Mouse (Mus musculus) ES-E14 (cell line): ENCODE results near the gene Kiss1r. TPM values are rescaled to one million over a fixed set of nuclear protein-coding genes. Genes with fewer than 3 reads are reported as not detected.
"Not testable (repeated sequence)": the region's sequence is repeated elsewhere in the genome, so short reads cannot be mapped to it uniquely, and the experiment has no call there.

Experiments used
- DNase-seq: peaks from one replicate; pipeline ENCODE4 v3.0.0-alpha.2; 2013; ENCODE audit warnings: low read depth, low spot score
- H3K27ac ChIP-seq: 2 replicates; pipeline ENCODE4 v1.5.1; 2012; ENCODE audit warnings: low read depth, mild to moderate bottlenecking, low read length, moderate library complexity, mixed read lengths; ENCODE audit not compliant: poor library complexity, insufficient read depth, severe bottlenecking
- H3K36me3 ChIP-seq: 2 replicates; pipeline ENCODE4 v1.6.1; 2012; ENCODE audit warnings: mild to moderate bottlenecking, low read length, moderate library complexity, mixed read lengths; ENCODE audit not compliant: control insufficient read depth, poor library complexity, insufficient read depth, severe bottlenecking
- H3K4me1 ChIP-seq, 2 experiments: fragments of 150-350 bp in 1 of 2; sonication (generic) in 1 of 2; 2 replicates each; pipeline ENCODE4 v1.6.1; 2012; ENCODE audit warnings: low read length in 2 of 2, mild to moderate bottlenecking in 1 of 2, mixed read lengths in 1 of 2; ENCODE audit not compliant: control insufficient read depth in 2 of 2, insufficient read depth in 2 of 2, poor library complexity in 1 of 2
- H3K4me3 ChIP-seq, 2 experiments: fragments of 150-350 bp in 1 of 2; sonication (generic) in 1 of 2; 2 replicates each; pipeline ENCODE4 v1.5.1; 2012; ENCODE audit warnings: low read length in 2 of 2, low read depth in 1 of 2, mild to moderate bottlenecking in 1 of 2, mixed read lengths in 1 of 2; ENCODE audit not compliant: insufficient read depth in 1 of 2, poor library complexity in 1 of 2, severe bottlenecking in 1 of 2
- H3K9ac ChIP-seq: 2 replicates; pipeline ENCODE4 v1.6.1; 2012; ENCODE audit warnings: low read depth, mild to moderate bottlenecking, low read length, mixed read lengths; ENCODE audit not compliant: poor library complexity, insufficient read depth, severe bottlenecking
- H3K9me3 ChIP-seq: fragments of 150-350 bp; sonication (generic); 2 replicates; pipeline ENCODE4 v1.6.1; 2012; ENCODE audit warnings: low read depth, mild to moderate bottlenecking, low read length; ENCODE audit not compliant: control insufficient read depth, insufficient read depth
- CHD2 ChIP-seq: IDR thresholded peaks from 2 replicates; pipeline ENCODE4 v1.6.1; 2014; ENCODE audit warnings: mild to moderate bottlenecking, low read depth, low read length, inconsistent platforms
- HCFC1 ChIP-seq: IDR thresholded peaks from 2 replicates; pipeline ENCODE4 v1.6.1; 2012; ENCODE audit warnings: low read length, inconsistent platforms, borderline replicate concordance; ENCODE audit not compliant: insufficient read depth
- MAFK ChIP-seq: IDR thresholded peaks from 2 replicates; pipeline ENCODE4 v1.6.1; 2014; ENCODE audit warnings: mild to moderate bottlenecking, low read depth, low read length, inconsistent platforms; ENCODE audit not compliant: insufficient read depth
- ZC3H11A ChIP-seq: IDR thresholded peaks from 2 replicates; pipeline ENCODE4 v1.6.1; 2012; ENCODE audit warnings: low read depth, mild to moderate bottlenecking, inconsistent platforms, low read length, borderline replicate concordance
- ZNF384 ChIP-seq: IDR thresholded peaks from 2 replicates; pipeline ENCODE4 v1.6.1; 2012; ENCODE audit warnings: low read depth, low read length, inconsistent platforms
- in situ Hi-C, 2 experiments: fragments of 600-800 bp; cut with MboI; formaldehyde crosslinking; loops; one replicate each; pipeline ENCODE4 v1.15.1; 2025; ENCODE audit warnings: low sequenced_read_pairs in 2 of 2, inconsistent platforms in 1 of 2; ENCODE audit not compliant: unreplicated experiment in 2 of 2
- total RNA-seq: library from RNA; depleted of rRNA; stranded (reverse); fragments of 300-350 nt; gene quantifications from 2 replicates; pipeline ENCODE4 v1.2.3, GENCODE M21; 2012

Kiss1r gene
- total RNA-seq, 1 experiment: 0.85 TPM

DNA sequence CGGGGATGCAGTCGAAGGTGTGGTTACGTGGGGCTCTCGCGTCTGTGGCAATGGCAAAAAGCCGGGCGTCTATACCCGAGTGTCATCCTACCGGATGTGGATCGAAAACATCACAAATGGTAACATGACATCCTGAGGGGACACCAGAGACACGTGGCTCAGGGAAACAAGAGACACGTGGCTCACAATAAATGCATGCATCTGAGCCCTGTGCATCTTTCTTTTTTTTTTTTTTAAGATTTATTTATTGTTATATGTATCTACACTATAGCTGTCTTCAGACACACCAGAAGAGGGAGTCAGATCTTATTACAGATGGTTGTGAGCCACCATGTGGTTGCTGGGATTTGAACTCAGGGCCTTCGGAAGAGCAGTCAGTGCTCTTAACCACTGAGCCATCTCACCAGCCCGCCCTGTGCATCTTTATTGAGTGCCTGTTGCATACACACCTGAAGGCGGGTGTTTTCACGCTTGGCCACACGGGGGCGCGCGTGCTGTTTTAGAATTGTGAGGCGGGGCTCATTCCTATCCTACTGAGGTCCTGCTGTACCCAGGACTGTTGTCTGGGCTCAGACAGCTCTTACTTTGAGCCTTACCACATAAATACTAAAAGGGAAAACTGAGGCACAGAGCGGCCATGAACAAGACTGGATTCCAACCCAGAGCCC, 24.2 kb upstream of the Kiss1r start:
- H3K9me3 ChIP-seq, H3K36me3 ChIP-seq, H3K4me1 ChIP-seq, H3K9ac ChIP-seq, in situ Hi-C loops, H3K4me3 ChIP-seq, H3K27ac ChIP-seq: not testable (repeated sequence)
- DNase-seq: peak; percentile 86
- peak; percentile 22; the same call in 1 of the 2 replicates for TF ChIP-seq ZNF384
- TF ChIP-seq ZC3H11A: peak; percentile 48; the same call in 1 of the 2 replicates

DNA sequence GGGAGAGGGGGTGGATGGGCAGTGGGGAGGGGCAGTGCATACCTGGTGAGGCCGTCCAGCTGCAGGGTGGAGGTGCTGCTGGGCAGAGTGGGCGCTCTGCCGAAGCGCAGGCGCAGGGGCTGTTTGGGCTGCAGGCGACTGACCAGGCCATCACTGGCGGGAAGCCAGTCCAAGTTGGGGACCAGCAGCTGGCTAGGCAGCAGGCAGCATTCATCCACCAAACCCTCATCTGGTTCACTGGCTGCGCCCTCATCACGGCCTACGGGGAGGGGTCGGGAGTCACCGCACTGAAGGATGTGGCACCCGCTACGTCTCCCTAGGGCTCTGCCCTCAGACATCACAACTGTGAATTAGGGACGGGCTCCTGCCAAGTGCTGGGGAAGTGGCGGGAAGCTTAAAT, 20.5 kb upstream of the Kiss1r start:
- TF ChIP-seq ZC3H11A (no peak), MAFK (no peak), HCFC1 (no peak), ZNF384 (no peak), CHD2 (no peak)
- Histone ChIP-seq H3K9ac (no peak overlapping the region), H3K4me1 (peaks cover 1 to 14% of the 10 kb centered on the region in 2 experiments; a peak in 1 of 4 replicates), H3K4me3 (no peak overlapping the region), H3K27ac (no peak overlapping the region), H3K36me3 (peaks cover 4% of the 10 kb centered on the region; the same call in 1 of the 2 replicates), H3K9me3 (no peaks in the 10 kb centered on the region)
- in situ Hi-C loops: no loop called here
- DNase-seq: no peak

DNA sequence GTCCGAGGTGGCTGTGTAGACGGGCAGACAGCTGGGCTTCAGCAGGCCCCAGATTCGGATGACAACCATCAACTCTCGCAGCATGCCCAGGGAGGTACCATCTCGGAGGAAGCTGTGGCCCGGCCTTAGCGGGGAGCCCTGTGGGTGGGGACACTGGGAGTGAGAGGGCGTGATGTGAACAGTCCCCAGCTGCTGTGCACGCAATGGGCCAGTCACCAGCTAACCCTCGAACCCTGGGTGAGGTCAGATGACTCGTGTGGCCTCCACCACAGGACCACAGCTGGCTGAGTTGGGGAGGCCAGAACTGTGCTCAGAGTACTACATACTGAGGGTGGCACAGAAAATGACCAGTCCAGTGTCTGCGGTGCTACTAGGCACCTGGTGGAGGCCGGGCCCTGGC, 20.0 kb upstream of the Kiss1r start:
- Histone ChIP-seq H3K4me1 (peaks cover 1 to 14% of the 10 kb centered on the region in 2 experiments; a peak in 1 of 4 replicates), H3K27ac (no peak overlapping the region), H3K4me3 (no peak overlapping the region), H3K9ac (no peak overlapping the region), H3K9me3 (no peaks in the 10 kb centered on the region), H3K36me3 (peaks cover 4% of the 10 kb centered on the region; the same call in 1 of the 2 replicates)
- DNase-seq: no peak
- TF ChIP-seq ZNF384: no peak
- TF ChIP-seq HCFC1: no peak
- no peak for TF ChIP-seq CHD2
- no peak for TF ChIP-seq MAFK
- no peak for TF ChIP-seq ZC3H11A
- in situ Hi-C loops: no loop called here

DNA sequence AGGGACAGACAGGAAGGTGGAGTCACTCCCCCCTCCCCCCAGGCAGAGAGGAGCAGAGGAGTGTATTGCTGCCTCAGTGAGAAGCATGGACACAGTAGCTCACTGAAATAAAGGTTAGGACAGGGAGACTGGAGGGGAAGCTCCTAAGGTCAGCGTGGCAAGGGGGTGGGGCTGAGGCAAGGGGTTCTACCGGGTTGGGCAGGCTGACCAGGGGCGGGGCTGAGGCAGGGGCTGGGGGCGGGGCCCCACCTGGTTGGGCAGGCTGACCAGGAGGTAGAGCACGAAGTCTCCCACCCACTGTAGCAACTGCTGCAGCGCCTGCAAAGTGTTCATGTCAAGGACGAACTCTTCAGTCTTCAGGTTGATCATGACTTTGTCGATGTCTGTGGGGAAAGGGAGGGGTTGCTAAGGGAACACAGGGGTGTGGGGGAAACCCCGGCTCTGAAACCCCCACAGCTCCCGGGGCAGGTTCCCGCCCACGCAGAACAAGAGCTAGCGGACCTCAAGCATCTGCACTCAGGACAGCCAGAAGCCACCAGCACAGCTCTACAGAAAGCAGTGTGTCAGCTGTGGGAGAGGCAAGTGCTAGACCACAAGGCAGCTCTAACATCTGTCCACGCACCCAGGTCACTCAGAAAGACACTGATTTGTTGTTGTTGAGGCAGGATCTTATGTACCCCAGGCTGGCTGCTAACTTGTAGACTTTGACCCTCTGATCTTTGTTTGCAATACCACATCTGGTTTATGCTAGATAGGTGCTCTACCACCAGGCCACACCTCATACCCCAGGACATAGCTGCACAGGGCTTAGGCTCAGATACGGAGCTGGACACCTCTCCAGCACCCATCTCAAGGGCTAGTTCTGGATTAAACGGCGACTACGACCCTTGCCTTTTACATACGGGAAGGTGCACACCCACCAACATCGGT, 19.2 kb upstream of the Kiss1r start:
- in situ Hi-C loops: no loop called here
- Histone ChIP-seq H3K27ac (no peak overlapping the region), H3K4me3 (no peak overlapping the region), H3K36me3 (peaks cover 4% of the 10 kb centered on the region; the same call in 1 of the 2 replicates), H3K4me1 (peaks cover 1 to 16% of the 10 kb centered on the region in 2 experiments; a peak in 1 of 4 replicates), H3K9ac (no peak overlapping the region), H3K9me3 (no peaks in the 10 kb centered on the region)
- DNase-seq: no peak
- TF ChIP-seq ZNF384: no peak
- no peak for TF ChIP-seq HCFC1
- no peak for TF ChIP-seq ZC3H11A
- no peak for TF ChIP-seq CHD2
- no peak for TF ChIP-seq MAFK

DNA sequence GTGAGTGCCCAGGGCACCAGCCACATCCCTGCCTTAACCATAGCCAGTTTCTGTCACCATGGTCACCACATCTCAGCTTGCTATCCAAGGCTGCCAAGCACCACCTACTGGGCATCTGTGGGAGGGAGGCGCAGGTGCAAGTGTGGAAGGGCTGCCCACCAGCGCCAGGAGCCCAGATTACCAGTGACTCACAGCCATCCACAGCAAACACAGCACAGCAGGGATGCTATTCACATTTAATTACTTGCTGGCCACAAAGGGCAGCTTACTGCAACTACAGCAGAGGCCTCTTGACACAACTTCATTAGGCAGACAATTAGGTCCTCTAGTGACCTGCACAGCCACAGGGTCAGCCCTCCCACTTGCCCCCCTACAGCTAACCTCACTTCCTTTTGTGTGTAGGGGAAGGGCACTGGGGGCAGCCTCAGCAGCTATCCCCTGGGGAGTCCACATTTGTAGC, 15.8 kb upstream of the Kiss1r start:
- DNase-seq: no peak
- TF ChIP-seq HCFC1 (no peak), ZC3H11A (no peak), ZNF384 (no peak), CHD2 (no peak), MAFK (no peak)
- H3K9me3 ChIP-seq: no peaks in the 10 kb centered on the region
- H3K4me3 ChIP-seq: no peak overlapping the region
- peaks cover 5% of the 10 kb centered on the region; the same call in 1 of the 2 replicates for H3K36me3 ChIP-seq
- in situ Hi-C loops: no loop called here
- H3K27ac ChIP-seq: no peak overlapping the region
- peaks cover 1 to 20% of the 10 kb centered on the region in 2 experiments; a peak in 1 of 4 replicates for H3K4me1 ChIP-seq
- no peak overlapping the region for H3K9ac ChIP-seq
